Mouse (Mus musculus): ENCODE measurements around the gene Mvp.

Mvp gene

GRCm38 (mm10) chr7:126988816-126989215 is 25.6 kb downstream of the Mvp start:
- no peak for DNase-seq (ENCODE audit: low spot score)

- DNase-seq (ENCODE audit: low spot score) = no peak
Observed at GRCm38 (mm10) chr7:126986319-126986718, 28.1 kb downstream of the Mvp start.

GRCm38 (mm10) chr7:126984667-126985444 is 29.6 kb downstream of the Mvp start:
- DNase-seq (ENCODE audit: low spot score) = no peak

GRCm38 (mm10) chr7:126983113-126983512 is 31.3 kb downstream of the Mvp start:
- no peak for DNase-seq (ENCODE audit: low spot score)

- no peak for DNase-seq (ENCODE audit: low spot score)
Observed at GRCm38 (mm10) chr7:126982054-126982453, 32.4 kb downstream of the Mvp start.

GRCm38 (mm10) chr7:126981601-126982000 is 32.8 kb downstream of the Mvp start:
- DNase-seq (ENCODE audit: low spot score) = no peak

- no peak for DNase-seq (ENCODE audit: low spot score)
Observed at GRCm38 (mm10) chr7:126978841-126979240, 35.6 kb downstream of the Mvp start.

- DNase-seq (ENCODE audit: low spot score) = no peak
Observed at GRCm38 (mm10) chr7:126976878-126977459, 37.5 kb downstream of the Mvp start.

GRCm38 (mm10) chr7:126975950-126976866 is 38.2 kb downstream of the Mvp start, which contains the start of gene Cdiptos:
Cdiptos (minus strand) TSS chr7:126976098.
- peak; percentile 91 for DNase-seq (ENCODE audit: low spot score)

GRCm38 (mm10) chr7:126975893-126975949 is 38.7 kb downstream of the Mvp start, which contains the start of gene Cdipt:
Cdipt (plus strand) TSS chr7:126975914.
- DNase-seq (ENCODE audit: low spot score) = no peak

GRCm38 (mm10) chr7:126975493-126975892 is 38.9 kb downstream of the Mvp start:
- peak; percentile 34 for DNase-seq (ENCODE audit: low spot score)

GRCm38 (mm10) chr7:126967361-126967760 is 47.1 kb downstream of the Mvp start:
- peak; percentile 54 for DNase-seq (ENCODE audit: low spot score)

GRCm38 (mm10) chr7:126965568-126965967 is 48.9 kb downstream of the Mvp start:
- no peak for DNase-seq (ENCODE audit: low spot score)

GRCm38 (mm10) chr7:126963548-126964286 is 50.7 kb downstream of the Mvp start:
- DNase-seq (ENCODE audit: low spot score) = no peak

- DNase-seq (ENCODE audit: low spot score) = no peak
Observed at GRCm38 (mm10) chr7:126961965-126962364, 52.5 kb downstream of the Mvp start.

GRCm38 (mm10) chr7:126961095-126961494 is 53.3 kb downstream of the Mvp start:
- no peak for DNase-seq (ENCODE audit: low spot score)

- no peak for DNase-seq (ENCODE audit: low spot score)
Observed at GRCm38 (mm10) chr7:126959780-126960179, 54.6 kb downstream of the Mvp start.

- no peak for DNase-seq (ENCODE audit: low spot score)
Observed at GRCm38 (mm10) chr7:126955125-126955524, 59.3 kb downstream of the Mvp start.

GRCm38 (mm10) chr7:126952646-126953045 is 61.8 kb downstream of the Mvp start:
- no peak for DNase-seq (ENCODE audit: low spot score)

- DNase-seq (ENCODE audit: low spot score) = no peak
Observed at GRCm38 (mm10) chr7:126951741-126952140, 62.7 kb downstream of the Mvp start.

GRCm38 (mm10) chr7:126950647-126951615 is 63.5 kb downstream of the Mvp start:
- no peak for DNase-seq (ENCODE audit: low spot score)
